Mouse (Mus musculus): ENCODE results near the gene Tbx10.
"Not testable (repeated sequence)": the region's sequence is repeated elsewhere in the genome, so short reads cannot be mapped to it uniquely, and the experiment has no call there.

The Tbx10 gene

DNA sequence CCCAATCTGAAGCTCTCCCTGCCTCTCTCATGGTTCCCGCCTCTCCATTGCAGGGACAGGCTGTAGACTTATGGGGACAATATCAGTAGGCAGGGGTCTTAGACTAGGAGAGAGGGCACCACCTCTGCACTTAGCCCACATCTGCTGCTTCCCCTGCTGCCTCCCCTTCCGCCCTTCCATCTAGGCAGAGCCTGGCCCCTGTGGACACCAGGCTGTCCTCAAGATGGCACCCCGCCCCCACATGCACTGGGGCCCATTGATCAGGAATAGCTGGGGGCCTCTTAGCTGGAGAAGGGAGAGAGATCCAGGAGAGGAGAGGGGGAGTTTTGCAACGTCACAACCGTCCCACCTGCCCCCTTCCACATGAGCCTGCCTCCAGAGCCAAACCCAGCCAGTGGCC, at the start of gene Tbx10:
TSS of gene Tbx10 (plus strand) at position 337 of the 400 bp plus-strand sequence.
- DNase-seq (ENCODE audit: low read depth) = no peak

DNA sequence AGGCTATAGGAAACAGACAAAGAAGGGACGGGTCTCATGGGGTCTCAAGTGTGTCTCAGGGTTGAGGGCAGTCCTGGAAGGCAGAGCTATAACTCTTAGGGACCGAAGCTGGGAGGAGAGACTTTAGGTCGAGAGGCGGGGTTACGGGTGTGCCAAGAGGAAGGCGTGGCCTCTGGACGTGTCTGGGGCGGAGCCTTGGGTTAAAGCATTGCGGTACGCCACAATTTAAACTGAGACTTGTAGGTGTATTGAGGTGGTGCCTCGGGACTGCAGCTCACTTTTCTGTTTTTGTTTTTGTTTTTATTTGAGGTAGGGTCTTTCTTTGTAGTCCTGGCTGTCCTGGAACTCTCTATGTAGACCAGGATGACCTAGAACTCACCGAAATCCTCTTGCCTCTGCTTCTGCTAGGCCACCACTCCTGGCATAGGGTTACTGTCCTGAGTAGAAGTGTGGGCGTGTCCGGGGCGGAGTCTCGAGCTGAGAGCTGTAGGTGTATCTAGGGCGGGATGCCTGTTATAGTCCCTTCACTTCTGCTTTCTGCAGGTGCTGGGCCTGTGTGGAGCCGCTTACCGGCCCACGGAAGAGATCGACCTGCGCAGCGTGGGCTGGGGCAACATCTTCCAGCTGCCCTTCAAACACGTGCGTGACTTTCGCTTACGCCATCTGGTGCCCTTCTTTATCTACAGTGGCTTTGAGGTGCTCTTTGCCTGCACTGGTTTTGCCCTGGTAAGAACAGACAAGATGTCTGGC, 49.4 kb upstream of the Tbx10 start:
- DNase-seq (ENCODE audit: low read depth) = peak; percentile 70

DNA sequence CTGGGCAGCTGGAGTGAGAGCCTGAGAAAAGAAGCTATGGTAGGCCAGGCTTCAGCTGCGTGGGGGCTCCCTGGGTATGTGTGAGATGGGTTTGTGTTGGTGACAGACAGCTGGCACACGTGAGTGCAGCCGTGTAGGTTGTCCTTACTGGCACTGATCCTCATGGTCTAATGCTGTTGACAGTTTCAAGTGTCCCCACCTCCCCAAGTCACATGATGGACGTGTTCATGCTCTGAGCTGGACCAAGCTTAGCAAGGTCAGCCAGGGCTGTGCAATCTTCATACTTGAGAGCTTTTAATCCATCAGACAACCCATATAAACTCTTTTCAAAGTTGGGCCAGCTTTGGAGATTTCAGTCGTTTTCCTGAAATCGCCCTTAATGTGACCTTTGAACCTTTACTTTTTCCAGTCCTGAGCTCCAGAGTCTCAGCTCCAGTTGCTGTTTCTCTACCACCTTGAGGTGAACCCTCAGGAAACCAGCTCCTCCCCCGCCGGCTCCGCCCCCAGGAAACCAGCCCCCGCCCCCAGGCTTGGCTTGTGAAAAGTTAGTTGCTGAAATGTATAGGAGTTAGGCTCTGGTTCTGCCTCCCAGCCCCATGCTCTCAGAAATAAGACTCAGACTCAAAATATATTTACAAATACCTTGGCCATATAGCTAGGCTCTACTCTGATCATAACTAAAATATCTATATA, 46.5 kb upstream of the Tbx10 start:
- DNase-seq (ENCODE audit: low read depth) = no peak

DNA sequence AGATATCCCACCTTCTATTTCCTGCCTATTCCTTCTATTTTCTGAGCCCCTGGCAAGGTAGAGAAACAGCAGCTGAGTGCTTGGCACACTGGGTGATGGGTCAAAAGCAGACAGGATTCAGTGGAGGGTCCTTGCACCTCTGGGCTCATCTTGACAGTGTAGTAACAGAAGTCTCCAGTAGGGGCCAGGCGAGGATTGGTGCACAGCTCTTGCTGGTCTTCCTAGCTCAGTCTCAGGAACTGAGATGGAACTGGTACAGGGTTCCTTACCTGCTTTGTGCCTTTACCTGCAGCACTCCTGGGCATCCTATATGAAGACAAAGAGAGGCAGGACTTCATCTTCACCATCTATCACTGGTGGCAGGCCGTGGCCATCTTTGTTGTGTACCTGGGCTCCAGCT, 45.8 kb upstream of the Tbx10 start:
- DNase-seq (ENCODE audit: low read depth) = no peak

DNA sequence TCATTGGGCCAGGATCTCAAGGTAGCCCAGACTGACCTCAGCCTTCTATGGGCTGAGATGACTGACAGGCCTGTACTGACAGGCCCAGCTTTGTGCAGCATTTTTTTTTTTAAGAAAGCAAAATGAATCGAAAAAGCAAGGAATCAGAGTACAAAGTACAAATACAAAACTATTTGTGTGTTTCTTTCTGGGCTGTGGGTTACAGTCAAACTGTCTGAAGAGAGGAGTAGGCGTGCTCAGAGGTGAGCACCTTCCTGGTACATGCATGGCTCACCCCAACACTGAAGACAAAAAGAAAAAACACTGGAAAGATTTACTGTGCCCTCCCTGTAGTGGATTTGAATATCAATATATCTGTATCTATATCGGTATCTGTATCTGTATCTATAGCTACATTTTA, 44.7 kb upstream of the Tbx10 start:
- DNase-seq (ENCODE audit: low read depth) = no peak

DNA sequence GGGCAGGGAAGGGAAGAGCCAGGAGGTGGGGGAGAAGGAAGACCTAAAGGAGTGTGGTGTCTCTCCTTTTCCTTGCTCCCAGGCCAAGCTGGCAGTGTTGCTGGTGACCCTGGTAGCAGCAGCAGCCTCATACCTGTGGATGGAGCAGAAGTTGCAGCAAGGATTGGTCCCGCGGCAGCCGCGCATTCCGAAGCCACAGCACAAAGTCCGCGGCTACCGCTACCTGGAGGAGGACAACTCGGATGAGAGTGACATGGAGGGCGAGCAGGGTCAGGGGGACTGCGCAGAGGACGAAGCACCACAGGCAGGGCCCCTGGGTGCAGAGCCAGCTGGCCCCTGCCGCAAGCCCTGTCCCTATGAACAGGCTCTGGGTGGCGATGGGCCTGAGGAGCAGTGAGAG, 44.0 kb upstream of the Tbx10 start:
- no peak for DNase-seq (ENCODE audit: low read depth)

DNA sequence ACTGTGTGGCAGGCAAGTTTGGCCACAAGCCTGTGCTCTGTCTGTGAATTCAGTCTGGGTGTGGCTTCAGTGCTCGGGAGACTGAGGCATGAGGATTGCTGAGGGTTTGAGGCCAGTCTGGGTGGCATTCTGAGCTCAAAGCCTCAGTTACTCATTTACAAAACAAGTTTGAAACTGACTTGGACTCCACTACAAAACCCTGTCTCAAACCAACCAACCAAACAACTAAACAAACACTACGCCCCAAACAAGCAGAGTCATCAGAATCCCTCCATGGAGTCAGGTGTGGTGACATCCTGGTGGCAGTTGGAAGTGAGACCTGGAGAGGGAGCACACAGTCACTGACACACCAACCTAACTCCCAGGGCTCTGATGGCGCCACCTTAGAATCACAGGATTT, 42.2 kb upstream of the Tbx10 start:
- DNase-seq (ENCODE audit: low read depth) = no peak

DNA sequence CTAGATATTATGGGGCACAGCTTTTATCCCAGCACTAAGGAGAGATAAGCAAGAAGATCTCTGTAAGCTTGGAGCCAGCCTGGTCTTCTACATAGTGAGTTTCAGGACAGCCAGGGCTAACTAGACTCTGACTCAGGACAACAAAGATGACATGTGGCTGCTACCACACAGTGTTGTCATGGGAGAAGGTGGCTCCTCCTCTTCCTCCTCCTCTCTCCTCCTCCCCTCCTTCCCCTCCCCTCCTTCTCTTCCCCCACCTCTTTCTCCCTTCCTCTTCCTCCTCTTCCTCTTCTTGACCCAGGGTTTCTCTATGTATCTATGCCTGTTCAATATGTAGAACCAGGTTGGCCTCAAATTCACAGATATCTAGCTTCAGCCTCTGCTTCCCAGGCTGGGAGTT, 41.1 kb upstream of the Tbx10 start:
- no peak for DNase-seq (ENCODE audit: low read depth)

DNA sequence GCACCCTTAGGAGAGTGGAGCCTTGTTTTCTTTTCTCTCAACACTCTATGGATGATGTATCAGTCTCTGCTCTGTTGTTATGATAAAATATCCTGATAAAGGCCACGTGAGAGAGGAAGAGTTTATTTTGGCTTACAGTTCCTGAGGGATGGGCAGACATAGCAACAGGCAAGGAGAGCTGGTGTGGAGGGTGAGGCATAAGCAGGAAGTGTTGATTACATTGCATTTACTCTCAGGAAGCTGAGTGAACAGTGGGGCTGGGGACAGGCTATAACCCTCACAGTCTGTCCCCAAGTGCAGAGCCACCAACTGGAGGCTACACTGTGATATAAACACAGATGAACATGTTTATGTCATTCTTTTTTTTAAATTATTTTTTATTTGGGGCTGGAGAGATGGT, 40.5 kb upstream of the Tbx10 start:
- DNase-seq (ENCODE audit: low read depth) = no peak

DNA sequence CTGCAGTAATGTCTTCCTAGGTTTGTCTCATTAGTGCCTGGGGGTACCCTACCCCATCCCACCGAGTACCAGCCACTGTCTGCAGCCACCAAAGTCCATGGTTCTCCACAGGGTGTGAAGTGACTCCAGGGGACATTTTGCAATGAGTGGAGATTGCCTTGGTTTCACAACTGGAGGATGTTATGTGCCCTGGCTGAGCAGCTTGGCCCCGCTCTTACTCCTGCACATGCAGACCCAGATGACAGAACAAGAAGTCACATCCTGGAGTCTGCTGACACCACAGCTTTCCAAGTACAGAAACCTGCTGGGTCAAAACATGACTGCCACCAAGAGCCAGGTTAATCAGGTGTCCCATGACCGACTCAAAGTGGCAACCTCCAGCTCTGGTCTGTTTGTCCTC, 37.5 kb upstream of the Tbx10 start:
- no peak for DNase-seq (ENCODE audit: low read depth)

DNA sequence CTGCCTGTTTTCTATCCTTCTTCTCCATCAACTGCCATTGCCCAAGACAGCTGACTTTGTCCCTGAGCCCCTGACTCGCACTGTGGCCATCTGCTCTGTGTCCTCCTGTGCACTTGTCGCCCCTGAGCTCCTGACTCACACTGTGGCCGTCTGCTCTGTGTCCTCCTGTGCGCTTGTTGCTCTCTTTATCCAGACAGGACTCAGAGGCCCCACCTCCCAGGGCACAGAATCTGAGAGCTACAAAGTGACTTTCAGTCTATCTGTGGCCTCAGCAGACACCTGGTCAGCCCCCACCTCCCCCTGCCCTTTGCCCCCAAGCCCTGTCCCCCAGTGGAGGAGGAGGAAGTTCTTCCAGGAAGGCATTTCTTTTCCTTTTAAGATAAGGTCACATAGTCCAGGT, 36.7 kb upstream of the Tbx10 start:
- DNase-seq (ENCODE audit: low read depth) = no peak

DNA sequence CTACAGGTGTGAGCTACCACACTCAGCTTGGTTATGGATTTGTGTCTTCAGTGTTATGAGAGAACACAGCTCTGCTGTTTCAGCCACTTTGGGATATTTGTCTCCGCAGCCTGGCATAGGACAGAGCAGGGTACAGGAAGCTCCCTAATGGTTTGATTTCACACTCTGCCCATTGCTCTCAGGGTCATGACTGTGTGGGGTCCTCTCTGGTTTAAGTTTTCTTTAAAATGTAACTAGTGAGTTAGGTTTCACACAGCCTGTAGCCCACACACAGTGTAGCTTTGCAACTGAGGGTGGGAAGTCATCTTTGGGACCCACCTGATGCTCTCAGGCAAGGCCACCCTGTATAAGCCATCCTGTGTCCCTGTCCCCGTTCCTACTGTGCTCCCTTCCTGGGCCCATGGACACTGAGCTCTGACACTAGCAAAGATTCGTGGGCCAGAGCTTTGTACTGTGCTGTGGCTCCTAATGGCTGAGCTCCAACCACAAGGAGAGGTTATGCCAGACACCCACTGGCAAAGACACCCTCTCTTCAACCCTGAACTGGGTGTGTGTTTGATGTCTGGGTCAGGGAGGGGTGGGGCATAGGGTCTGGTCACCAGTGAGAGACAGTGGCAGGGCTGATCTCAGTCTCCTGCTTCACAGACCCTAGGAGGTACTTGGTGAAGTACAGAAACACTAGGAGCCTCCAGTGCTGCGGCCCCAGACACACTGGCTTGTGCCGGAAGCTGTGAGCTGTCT, 35.1 kb upstream of the Tbx10 start:
- DNase-seq (ENCODE audit: low read depth) = not testable (repeated sequence)

DNA sequence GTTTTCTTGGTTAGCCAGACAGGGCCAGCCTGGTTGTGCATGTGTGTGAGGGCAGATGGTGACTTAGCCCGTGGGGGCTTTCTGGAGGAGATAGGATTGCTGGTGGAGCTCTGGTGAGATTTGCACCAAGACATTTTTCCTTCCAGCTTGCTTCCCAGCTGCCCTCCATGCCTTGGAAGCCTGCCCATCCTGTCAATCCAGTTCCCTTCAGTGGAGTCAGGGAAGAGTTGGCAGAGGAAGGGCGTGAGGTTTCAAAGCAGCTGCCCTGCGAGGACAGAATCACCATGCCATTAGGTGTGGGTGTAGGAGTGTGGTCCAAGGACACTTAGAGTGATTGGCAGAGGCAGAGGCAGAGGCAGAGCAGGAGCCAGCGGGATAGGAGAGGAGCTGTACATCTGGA, 34.1 kb upstream of the Tbx10 start, which contains the start of gene Aldh3b3:
TSS of gene Aldh3b3 (plus strand) at position 176 of the 400 bp plus-strand sequence.
- DNase-seq (ENCODE audit: low read depth) = no peak

DNA sequence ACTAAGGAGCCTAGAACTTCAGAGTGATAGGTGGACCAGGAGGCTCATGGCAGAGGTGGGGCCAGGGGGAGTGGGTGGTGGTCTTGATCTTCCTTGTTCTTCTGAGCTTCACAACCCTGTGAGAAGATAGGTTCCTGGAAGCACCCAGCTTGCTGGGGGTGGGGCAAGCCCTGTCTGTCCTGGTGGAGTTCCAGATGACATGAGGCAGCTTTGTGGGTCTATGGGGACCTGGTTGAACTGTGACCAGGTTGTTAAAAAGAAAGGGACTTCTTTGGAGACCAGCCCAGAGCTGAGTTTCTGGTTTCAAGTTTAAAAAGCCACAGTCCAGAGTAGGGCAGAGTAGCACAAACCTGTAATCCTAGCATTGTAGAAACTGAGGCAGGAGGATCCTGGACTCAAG, 33.5 kb upstream of the Tbx10 start:
- no peak for DNase-seq (ENCODE audit: low read depth)

DNA sequence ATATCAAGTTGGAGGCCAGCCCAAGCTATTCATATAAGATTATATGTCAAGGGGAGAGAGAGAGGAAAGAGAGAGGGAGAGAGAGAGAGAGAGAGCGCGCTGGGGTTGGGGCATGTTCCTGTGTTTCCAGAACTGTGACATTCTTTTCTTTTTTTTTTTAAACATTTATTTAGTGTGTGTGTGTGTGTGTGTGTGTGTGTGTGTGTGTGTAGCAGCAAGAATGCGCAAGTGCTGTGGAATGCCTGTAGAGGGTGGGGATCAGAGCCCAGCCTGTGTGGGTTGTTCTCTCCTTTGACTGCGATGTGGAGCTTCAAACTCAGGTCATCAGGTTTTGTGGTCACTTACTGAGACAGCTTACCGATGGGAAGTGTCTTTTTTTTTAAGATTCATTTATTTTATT, 32.3 kb upstream of the Tbx10 start:
- no peak for DNase-seq (ENCODE audit: low read depth)

DNA sequence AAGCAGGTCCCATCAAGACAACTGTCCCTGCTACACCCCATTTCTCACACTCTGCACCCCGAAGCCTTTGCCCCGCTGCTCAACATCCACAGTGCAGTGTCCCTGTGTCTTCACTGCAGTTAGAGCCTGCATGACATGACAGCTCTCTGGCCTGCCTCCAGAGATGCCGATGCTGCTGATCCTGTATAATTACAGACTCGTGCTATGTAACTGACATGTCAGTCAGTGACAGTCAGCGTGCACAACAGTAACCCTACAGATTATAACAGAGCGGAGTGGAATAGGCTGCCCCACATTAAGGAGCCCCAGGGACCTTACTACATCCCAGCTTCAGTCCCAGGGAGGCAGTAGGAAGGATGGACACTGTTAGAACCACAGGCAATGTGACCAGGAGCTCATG, 30.7 kb upstream of the Tbx10 start:
- not testable (repeated sequence) for DNase-seq (ENCODE audit: low read depth)

DNA sequence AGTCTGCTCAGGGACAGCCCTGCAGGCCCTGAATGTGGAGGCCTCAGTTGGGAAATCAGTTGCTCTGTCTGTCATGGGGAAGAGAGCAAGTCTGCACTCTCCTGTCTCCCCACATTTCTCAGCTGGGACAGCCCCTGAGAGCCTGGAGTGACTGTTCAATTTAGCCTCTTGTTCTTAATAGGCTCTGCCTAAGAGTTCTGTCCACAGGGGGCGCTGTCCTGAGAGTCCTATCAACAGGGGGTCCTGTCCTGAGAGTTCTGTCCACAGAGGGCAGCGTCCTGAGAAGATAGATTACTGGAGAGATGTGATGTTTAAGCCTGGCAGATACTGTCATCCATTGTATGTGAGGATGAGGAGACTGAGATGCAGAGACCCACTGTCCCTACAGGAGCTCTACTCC, 30.1 kb upstream of the Tbx10 start:
- no peak for DNase-seq (ENCODE audit: low read depth)

DNA sequence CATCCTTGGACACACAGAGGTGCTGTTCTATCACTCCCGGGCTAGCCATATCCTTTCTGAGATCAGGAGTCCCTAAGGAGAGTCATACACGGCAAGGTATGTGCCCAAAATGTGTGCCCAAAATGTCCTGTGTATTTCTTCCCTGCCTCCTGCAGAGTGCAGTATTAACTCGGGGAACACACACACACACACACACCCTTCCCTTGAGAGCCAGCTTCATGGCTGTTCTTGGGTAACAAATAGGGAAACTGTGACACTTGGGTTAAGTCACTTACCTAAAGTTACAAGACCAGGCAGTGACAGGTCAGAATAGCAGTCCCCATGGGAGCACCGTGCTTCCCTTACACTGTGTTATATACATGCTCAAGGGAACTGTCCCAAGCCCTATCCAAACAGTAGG, 28.5 kb upstream of the Tbx10 start:
- no peak for DNase-seq (ENCODE audit: low read depth)

DNA sequence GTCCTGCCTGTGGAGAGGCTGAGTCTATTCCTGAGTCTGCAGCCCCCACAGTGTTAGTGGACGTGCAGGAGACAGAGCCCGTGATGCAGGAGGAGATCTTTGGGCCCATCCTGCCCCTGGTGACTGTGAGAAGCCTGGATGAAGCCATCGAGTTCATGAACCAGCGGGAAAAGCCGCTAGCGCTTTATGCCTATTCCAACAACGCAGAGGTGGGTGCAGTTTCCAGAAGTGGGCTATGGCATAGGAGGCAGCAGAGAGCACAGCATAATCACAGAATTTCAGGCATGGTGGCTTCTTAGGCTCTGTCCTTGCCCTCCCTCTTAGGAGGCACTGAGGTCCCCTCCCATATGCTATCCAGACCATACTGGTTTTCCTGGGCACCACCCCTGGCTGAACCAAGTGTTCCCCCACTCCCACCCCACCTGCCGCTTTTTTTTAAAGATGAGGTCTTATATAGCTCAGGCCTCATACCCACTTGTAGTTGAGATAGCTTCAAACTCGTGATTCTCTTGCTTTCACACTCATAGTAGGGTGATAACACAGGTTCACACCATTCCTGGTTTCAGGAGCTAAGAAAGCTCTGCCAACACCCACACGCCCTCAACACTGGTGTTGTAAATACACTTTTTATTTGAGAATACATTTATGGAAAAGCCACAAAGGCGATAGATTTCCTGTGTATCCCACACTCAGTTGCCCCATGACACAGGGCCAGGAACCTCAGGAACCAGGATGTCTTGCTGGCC, 26.0 kb upstream of the Tbx10 start:
- no peak for DNase-seq (ENCODE audit: low read depth)

DNA sequence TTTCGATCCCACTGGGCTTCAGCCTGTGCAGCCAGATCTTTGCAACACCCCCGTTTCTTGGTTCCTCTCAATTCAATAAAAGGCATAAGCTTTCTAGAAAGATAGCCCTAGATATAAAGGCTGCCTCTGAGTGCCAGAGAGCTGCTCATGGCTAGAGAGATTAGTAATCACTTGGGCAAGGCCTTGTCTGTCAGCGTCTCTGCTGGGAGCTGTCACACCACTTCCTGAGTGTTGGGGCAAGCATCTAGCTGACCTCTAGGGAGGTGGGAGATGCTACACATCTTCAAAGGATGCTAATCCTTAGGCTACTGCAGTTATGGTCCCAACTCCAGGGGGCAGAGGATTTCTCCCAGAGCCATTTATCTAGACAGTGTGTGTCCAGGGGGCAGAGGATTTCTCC, 25.3 kb upstream of the Tbx10 start:
- no peak for DNase-seq (ENCODE audit: low read depth)

DNA sequence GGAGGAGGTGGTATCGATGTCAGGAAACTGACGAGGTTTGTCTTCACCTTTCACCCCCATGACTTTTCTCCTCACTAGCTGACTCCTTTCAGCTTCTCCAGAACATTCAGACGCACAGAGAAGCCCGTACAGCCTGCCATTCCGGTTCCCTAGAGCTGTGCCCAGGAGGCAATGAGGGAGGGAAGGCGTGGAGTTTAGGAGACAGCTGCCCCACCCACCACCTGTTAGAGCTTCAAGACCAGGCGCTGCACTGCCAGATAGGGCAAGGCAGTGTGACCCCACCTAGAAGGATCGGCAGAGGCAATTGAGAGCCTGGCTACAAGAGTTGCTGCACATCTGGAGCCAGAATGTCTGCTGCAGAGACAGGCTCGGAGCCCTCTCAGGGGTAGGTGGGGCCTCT, 20.3 kb upstream of the Tbx10 start, which contains the start of gene Aldh3b2:
TSS of gene Aldh3b2 (plus strand) at position 100 of the 400 bp plus-strand sequence.
- peak; percentile 57 for DNase-seq (ENCODE audit: low read depth)

DNA sequence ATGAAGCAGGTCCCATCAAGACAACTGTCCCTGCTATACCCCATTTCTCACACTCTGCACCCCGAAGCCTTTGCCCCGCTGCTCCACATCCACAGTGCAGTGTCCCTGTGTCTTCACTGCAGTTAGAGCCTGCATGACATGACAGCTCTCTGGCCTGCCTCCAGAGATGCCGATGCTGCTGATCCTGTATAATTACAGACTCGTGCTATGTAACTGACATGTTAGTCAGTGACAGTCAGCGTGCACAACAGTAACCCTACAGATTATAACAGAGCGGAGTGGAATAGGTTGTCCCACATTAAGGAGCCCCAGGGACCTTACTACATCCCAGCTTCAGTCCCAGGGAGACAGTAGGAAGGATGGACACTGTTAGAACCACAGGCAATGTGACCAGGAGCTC, 17.9 kb upstream of the Tbx10 start:
- DNase-seq (ENCODE audit: low read depth) = not testable (repeated sequence)
